Mouse (Mus musculus) heart, adult 2 months (tissue): ENCODE data around the gene Tsks. TPM values are rescaled to one million over a fixed set of nuclear protein-coding genes. Genes with fewer than 3 reads are reported as not detected.

Experiments
- DNase-seq, 2 experiments: peaks; one replicate each; pipeline ENCODE4 v3.0.0; 2021
- H3K27ac ChIP-seq: fragments of 200-600 bp; 2 replicates; pipeline ENCODE4 v1.8.1; 2022
- H3K27me3 ChIP-seq: fragments of 200-500 bp; 2 replicates; pipeline ENCODE4 v1.6.1; 2012; ENCODE audit warnings: mild to moderate bottlenecking, low read length, inconsistent platforms, mixed read lengths; ENCODE audit not compliant: control insufficient read depth, insufficient read depth
- H3K36me3 ChIP-seq: fragments of 200-500 bp; 2 replicates; pipeline ENCODE4 v1.6.1; 2012; ENCODE audit warnings: low read length, inconsistent platforms; ENCODE audit not compliant: control insufficient read depth, insufficient read depth
- H3K4me1 ChIP-seq: fragments of 200-500 bp; 2 replicates; pipeline ENCODE4 v1.6.1; 2011; ENCODE audit warnings: low read length; ENCODE audit not compliant: control insufficient read depth, insufficient read depth
- H3K4me3 ChIP-seq: fragments of 200-600 bp; 2 replicates; pipeline ENCODE4 v1.8.1; 2022
- H3K79me2 ChIP-seq: fragments of 200-500 bp; replicated peaks from 2 replicates; pipeline ENCODE4 v1.6.1; 2012; ENCODE audit warnings: mild to moderate bottlenecking, inconsistent platforms, low read length, moderate library complexity, mixed read lengths; ENCODE audit not compliant: control insufficient read depth, insufficient read depth
- H3K9ac ChIP-seq: fragments of 200-500 bp; 2 replicates; pipeline ENCODE4 v1.6.1; 2012; ENCODE audit warnings: low read depth, mild to moderate bottlenecking, control low read depth, inconsistent platforms, low read length, mixed read lengths
- CTCF ChIP-seq: fragments of 200-600 bp; IDR thresholded peaks from 2 replicates; pipeline ENCODE4 v1.8.1; 2022; ENCODE audit warnings: antibody characterized with exemption, mild to moderate bottlenecking, moderate library complexity
- EP300 ChIP-seq: fragments of 200-500 bp; IDR thresholded peaks from 2 replicates; pipeline ENCODE4 v1.6.1; 2011; ENCODE audit warnings: low read depth, low read length, control low read depth; ENCODE audit not compliant: insufficient read depth
- POLR2A ChIP-seq: fragments of 200-500 bp; IDR thresholded peaks from 2 replicates; pipeline ENCODE4 v1.6.1; 2011; ENCODE audit warnings: mild to moderate bottlenecking, low read depth, low read length, control low read depth; ENCODE audit not compliant: insufficient read depth
- WGBS: fragments of 180-500 bp; shearing (Covaris S2); methylation state at CpG from one replicate; pipeline ENCODE4 v1.1.7; 2018; 5-methylcytosine and 5-hydroxymethylcytosine counted together
- intact Hi-C: fragments of 180-260 bp; cut with DNase I; formaldehyde crosslinking; loops from one replicate; pipeline ENCODE4 v1.15.1; 2025
- polyA plus RNA-seq: library from polyadenylated mRNA; depleted of rRNA; stranded (reverse); fragments of >200 nt; gene quantifications from 2 replicates; pipeline ENCODE4 v1.2.3, GENCODE M21; 2012; rRNA removed
- total RNA-seq, 2 experiments: library from RNA; stranded (reverse); gene quantifications; 2 replicates each; pipeline ENCODE4 v1.2.3; 2021

Tsks gene
- total and polyA plus RNA-seq, 3 experiments, result 1.5 TPM; not detected in 2

- Histone ChIP-seq H3K36me3 (peaks cover 6% of the 10 kb centered on the region), H3K4me1 (peaks cover 9% of the 10 kb centered on the region), H3K27ac (no peak overlapping the region), H3K9ac (no peak overlapping the region), H3K4me3 (no peak overlapping the region), H3K79me2 (no peaks in the 10 kb centered on the region), H3K27me3 (no peaks in the 10 kb centered on the region)
- DNase-seq, result peak in 1 of 2 experiments; percentile 20
- intact Hi-C loops, result no loop called here
- WGBS, result 68% methylated on average over 21 of the region's 21 CpGs
- TF ChIP-seq POLR2A (no peak), EP300 (no peak), CTCF (no peak)
Observed at GRCm38 (mm10) chr7:45000539-45001114, 57.6 kb downstream of the Tsks start.

GRCm38 (mm10) chr7:45002440-45002839 lies 59.4 kb downstream of the Tsks start:
- Histone ChIP-seq H3K27ac (no peak overlapping the region), H3K36me3 (peaks cover 6% of the 10 kb centered on the region), H3K4me1 (peaks cover 7% of the 10 kb centered on the region), H3K4me3 (no peak overlapping the region), H3K27me3 (no peaks in the 10 kb centered on the region), H3K79me2 (no peaks in the 10 kb centered on the region; the same call in 1 of the 2 replicates), H3K9ac (no peak overlapping the region)
- WGBS, result 67% methylated on average over 7 of the region's 7 CpGs
- intact Hi-C loops, result no loop called here
- DNase-seq, result no peak
- no peak for TF ChIP-seq POLR2A
- no peak for TF ChIP-seq EP300
- TF ChIP-seq CTCF, result no peak

- WGBS, result 33% methylated on average over 3 of the region's 3 CpGs
- no peak overlapping the region for H3K4me3 ChIP-seq
- peaks cover 3% of the 10 kb centered on the region for H3K36me3 ChIP-seq
- H3K9ac ChIP-seq, result no peak overlapping the region
- no peak overlapping the region for H3K27ac ChIP-seq
- TF ChIP-seq CTCF (no peak), POLR2A (no peak), EP300 (no peak)
- peaks cover 5% of the 10 kb centered on the region for H3K4me1 ChIP-seq
- intact Hi-C loops, result no loop called here
- H3K79me2 ChIP-seq, result no peaks in the 10 kb centered on the region; the same call in 1 of the 2 replicates
- no peak for DNase-seq
- no peaks in the 10 kb centered on the region for H3K27me3 ChIP-seq
Observed at GRCm38 (mm10) chr7:45004546-45004945, 61.5 kb downstream of the Tsks start.

GRCm38 (mm10) chr7:45005321-45005992 lies 62.5 kb downstream of the Tsks start:
- TF ChIP-seq POLR2A, result no peak
- TF ChIP-seq EP300, result no peak
- no peak for TF ChIP-seq CTCF
- DNase-seq, result no peak
- WGBS, result 77% methylated on average over 6 of the region's 6 CpGs
- Histone ChIP-seq H3K4me1 (peaks cover 1% of the 10 kb centered on the region; the same call in 1 of the 2 replicates), H3K27me3 (no peaks in the 10 kb centered on the region), H3K4me3 (no peak overlapping the region), H3K27ac (no peak overlapping the region), H3K36me3 (no peaks in the 10 kb centered on the region), H3K9ac (no peak overlapping the region), H3K79me2 (no peaks in the 10 kb centered on the region; the same call in 1 of the 2 replicates)
- intact Hi-C loops, result no loop called here

- DNase-seq, result no peak
- H3K27me3 ChIP-seq, result no peaks in the 10 kb centered on the region
- no peak overlapping the region for H3K4me3 ChIP-seq
- H3K27ac ChIP-seq, result no peak overlapping the region
- H3K4me1 ChIP-seq, result peaks cover 1% of the 10 kb centered on the region; the same call in 1 of the 2 replicates
- intact Hi-C loops, result no loop called here
- H3K79me2 ChIP-seq, result no peaks in the 10 kb centered on the region; the same call in 1 of the 2 replicates
- H3K36me3 ChIP-seq, result no peaks in the 10 kb centered on the region
- TF ChIP-seq POLR2A, result no peak
- TF ChIP-seq EP300, result no peak
- TF ChIP-seq CTCF, result no peak
- 91% methylated on average over 12 of the region's 12 CpGs for WGBS
- no peak overlapping the region for H3K9ac ChIP-seq
Observed at GRCm38 (mm10) chr7:45006503-45006902, 63.5 kb downstream of the Tsks start.

- intact Hi-C loops, result no loop called here
- Histone ChIP-seq H3K79me2 (no peaks in the 10 kb centered on the region; the same call in none of the 2 replicates), H3K4me3 (no peak overlapping the region), H3K4me1 (peaks cover 1% of the 10 kb centered on the region; the same call in 1 of the 2 replicates), H3K9ac (no peak overlapping the region), H3K27ac (no peak overlapping the region), H3K27me3 (no peaks in the 10 kb centered on the region), H3K36me3 (no peaks in the 10 kb centered on the region)
- WGBS, result 93% methylated on average over 29 of the region's 29 CpGs
- TF ChIP-seq POLR2A (no peak), CTCF (no peak), EP300 (no peak)
- no peak for DNase-seq
Observed at GRCm38 (mm10) chr7:45007141-45007540, 64.1 kb downstream of the Tsks start.

Other genes with a start within 250 kb of the Tsks start
Only the 30 nearest of the 33 such genes appear.
- 10 to 100 TPM; 23.3 to 26.7 TPM for gene Vrk3, start 194.8 kb upstream of the Tsks start, total RNA-seq
- gene Vrk3, start 194.8 kb upstream of the Tsks start, polyA plus RNA-seq, result 36.3 and 41.3 TPM in 2 replicates
- gene Zfp473, start 192.2 kb upstream of the Tsks start, total RNA-seq, result not detected
- gene Zfp473, start 192.2 kb upstream of the Tsks start, polyA plus RNA-seq, result 0.03 and 0.12 TPM in 2 replicates
- 10 to 100 TPM; 27.1 to 28.0 TPM for gene Nup62, start 127.1 kb upstream of the Tsks start, total RNA-seq
- gene Nup62, start 127.1 kb upstream of the Tsks start, polyA plus RNA-seq, result 36.0 and 36.6 TPM in 2 replicates
- gene Il4i1, start 126.8 kb upstream of the Tsks start, total RNA-seq, result under 1 TPM; 0.61 to 0.70 TPM
- 1.3 and 1.5 TPM in 2 replicates for gene Il4i1, start 126.8 kb upstream of the Tsks start, polyA plus RNA-seq
- 10 to 100 TPM; 60.2 to 63.4 TPM for gene Atf5, start 126.5 kb upstream of the Tsks start, total RNA-seq
- 42.3 and 73.6 TPM in 2 replicates for gene Atf5, start 126.5 kb upstream of the Tsks start, polyA plus RNA-seq
- 10 to 100 TPM; 62.6 to 72.8 TPM for gene Akt1s1, start 94.2 kb upstream of the Tsks start, total RNA-seq
- 53.8 and 63.0 TPM in 2 replicates for gene Akt1s1, start 94.2 kb upstream of the Tsks start, polyA plus RNA-seq
- 10 to 100 TPM; 29.6 to 46.6 TPM for gene Tbc1d17, start 94.1 kb upstream of the Tsks start, total RNA-seq
- gene Tbc1d17, start 94.1 kb upstream of the Tsks start, polyA plus RNA-seq, result 56.0 and 61.9 TPM in 2 replicates
- 10 to 100 TPM; 15.3 to 19.6 TPM for gene Pnkp, start 86.1 kb upstream of the Tsks start, total RNA-seq
- 20.2 and 30.1 TPM in 2 replicates for gene Pnkp, start 86.1 kb upstream of the Tsks start, polyA plus RNA-seq
- gene Ptov1, start 73.4 kb upstream of the Tsks start, total RNA-seq, result 100 to 1,000 TPM; 155 to 172 TPM
- 293 and 317 TPM in 2 replicates for gene Ptov1, start 73.4 kb upstream of the Tsks start, polyA plus RNA-seq
- gene Med25, start 50.5 kb upstream of the Tsks start, total RNA-seq, result 10 to 100 TPM; 70.0 to 85.8 TPM
- 107 and 121 TPM in 2 replicates for gene Med25, start 50.5 kb upstream of the Tsks start, polyA plus RNA-seq
- gene Fuz, start 47.1 kb upstream of the Tsks start, total RNA-seq, result 10 to 100 TPM; 16.3 to 17.1 TPM
- gene Fuz, start 47.1 kb upstream of the Tsks start, polyA plus RNA-seq, result 25.2 and 31.6 TPM in 2 replicates
- 10 to 100 TPM; 63.3 to 67.6 TPM for gene Ap2a1, start 13.7 kb upstream of the Tsks start, total RNA-seq
- 56.1 and 68.1 TPM in 2 replicates for gene Ap2a1, start 13.7 kb upstream of the Tsks start, polyA plus RNA-seq
- gene Cpt1c, start 31.6 kb downstream of the Tsks start, total RNA-seq, result 1 to 10 TPM; 1.5 to 2.1 TPM
- 8.4 and 9.7 TPM in 2 replicates for gene Cpt1c, start 31.6 kb downstream of the Tsks start, polyA plus RNA-seq
- 10 to 100 TPM; 85.4 to 98.0 TPM for gene Prmt1, start 43.4 kb downstream of the Tsks start, total RNA-seq
- gene Prmt1, start 43.4 kb downstream of the Tsks start, polyA plus RNA-seq, result 96.7 and 139 TPM in 2 replicates
- 10 to 100 TPM; 24.4 to 26.0 TPM for gene Irf3, start 54.4 kb downstream of the Tsks start, total RNA-seq
- gene Irf3, start 54.4 kb downstream of the Tsks start, polyA plus RNA-seq, result 55.6 and 62.6 TPM in 2 replicates
- 10 to 100 TPM in 1 of 2 experiments, 1 to 10 TPM in 1; 9.5 to 11.5 TPM for gene Bcl2l12, start 55.5 kb downstream of the Tsks start, total RNA-seq
- 16.8 and 19.2 TPM in 2 replicates for gene Bcl2l12, start 55.5 kb downstream of the Tsks start, polyA plus RNA-seq
- 10 to 100 TPM; 45.5 to 46.6 TPM for gene Scaf1, start 73.2 kb downstream of the Tsks start, total RNA-seq
- gene Scaf1, start 73.2 kb downstream of the Tsks start, polyA plus RNA-seq, result 33.9 and 36.0 TPM in 2 replicates
- gene Rras, start 74.8 kb downstream of the Tsks start, total RNA-seq, result 10 to 100 TPM; 40.9 to 44.3 TPM
- gene Rras, start 74.8 kb downstream of the Tsks start, polyA plus RNA-seq, result 107 and 114 TPM in 2 replicates
- gene Prr12, start 109.7 kb downstream of the Tsks start, total RNA-seq, result 10 to 100 TPM; 22.4 to 23.0 TPM
- gene Prr12, start 109.7 kb downstream of the Tsks start, polyA plus RNA-seq, result 4.9 and 7.1 TPM in 2 replicates
- 10 to 100 TPM; 27.0 to 29.3 TPM for gene Nosip, start 119.2 kb downstream of the Tsks start, total RNA-seq
- 41.7 and 43.6 TPM in 2 replicates for gene Nosip, start 119.2 kb downstream of the Tsks start, polyA plus RNA-seq
- 1 to 10 TPM; 5.5 to 6.2 TPM for gene Prrg2, start 119.5 kb downstream of the Tsks start, total RNA-seq
- 19.8 and 23.6 TPM in 2 replicates for gene Prrg2, start 119.5 kb downstream of the Tsks start, polyA plus RNA-seq
- 10 to 100 TPM; 24.6 to 27.9 TPM for gene Rcn3, start 149.0 kb downstream of the Tsks start, total RNA-seq
- gene Rcn3, start 149.0 kb downstream of the Tsks start, polyA plus RNA-seq, result 52.2 and 64.5 TPM in 2 replicates
- gene Fcgrt, start 160.6 kb downstream of the Tsks start, total RNA-seq, result 10 to 100 TPM; 60.3 to 67.5 TPM
- 82.8 and 100 TPM in 2 replicates for gene Fcgrt, start 160.6 kb downstream of the Tsks start, polyA plus RNA-seq
- 100 to 1,000 TPM; 534 to 613 TPM for gene Rps11, start 181.2 kb downstream of the Tsks start, total RNA-seq
- 186 and 258 TPM in 2 replicates for gene Rps11, start 181.2 kb downstream of the Tsks start, polyA plus RNA-seq
- gene Rpl13a, start 185.6 kb downstream of the Tsks start, total RNA-seq, result 100 to 1,000 TPM; 561 to 659 TPM
- gene Rpl13a, start 185.6 kb downstream of the Tsks start, polyA plus RNA-seq, result 915 and 1,061 TPM in 2 replicates
- gene Gm45713, start 193.0 kb downstream of the Tsks start, total RNA-seq, result under 1 TPM in 1 of 2 experiments, not detected in 1; 0.80 TPM
- 4.5 and 4.6 TPM in 2 replicates for gene Gm45713, start 193.0 kb downstream of the Tsks start, polyA plus RNA-seq
- gene Flt3l, start 193.2 kb downstream of the Tsks start, total RNA-seq, result 1 to 10 TPM; 5.5 to 6.4 TPM
- gene Flt3l, start 193.2 kb downstream of the Tsks start, polyA plus RNA-seq, result 47.4 and 59.1 TPM in 2 replicates
- gene Pih1d1, start 211.1 kb downstream of the Tsks start, total RNA-seq, result 10 to 100 TPM; 33.8 to 36.7 TPM
- 48.1 and 51.2 TPM in 2 replicates for gene Pih1d1, start 211.1 kb downstream of the Tsks start, polyA plus RNA-seq
- 10 to 100 TPM; 19.7 to 25.1 TPM for gene Aldh16a1, start 211.4 kb downstream of the Tsks start, total RNA-seq
- 23.5 and 23.9 TPM in 2 replicates for gene Aldh16a1, start 211.4 kb downstream of the Tsks start, polyA plus RNA-seq
- gene Slc17a7, start 220.7 kb downstream of the Tsks start, total RNA-seq, result 10 to 100 TPM; 18.3 to 24.3 TPM
- gene Slc17a7, start 220.7 kb downstream of the Tsks start, polyA plus RNA-seq, result 29.1 and 36.8 TPM in 2 replicates